Mouse (Mus musculus) retina, postnatal 7 days (tissue): ENCODE results near the gene Shisa8.

ENCODE experiments used
- DNase-seq: peaks from one replicate; pipeline ENCODE4 v3.0.0-alpha.2; 2012; ENCODE audit warnings: low read depth, low spot score

Gene Shisa8

GRCm38 (mm10) chr15:82175091-82175490, 37.5 kb downstream of the Shisa8 start:
- DNase-seq = no peak

GRCm38 (mm10) chr15:82172648-82173047, 40.0 kb downstream of the Shisa8 start:
- no peak for DNase-seq

GRCm38 (mm10) chr15:82170437-82171377, 41.9 kb downstream of the Shisa8 start:
- DNase-seq = no peak

GRCm38 (mm10) chr15:82169671-82170070, 42.9 kb downstream of the Shisa8 start:
- DNase-seq = no peak

GRCm38 (mm10) chr15:82167201-82168168, 45.1 kb downstream of the Shisa8 start:
- DNase-seq = no peak

- no peak for DNase-seq
Measured at GRCm38 (mm10) chr15:82166240-82167100, 46.1 kb downstream of the Shisa8 start.

- DNase-seq = peak; percentile 64
Measured at GRCm38 (mm10) chr15:82165332-82166239, 47.0 kb downstream of the Shisa8 start.

GRCm38 (mm10) chr15:82164496-82164895, 48.1 kb downstream of the Shisa8 start:
- no peak for DNase-seq

- no peak for DNase-seq
Measured at GRCm38 (mm10) chr15:82164061-82164399, 48.6 kb downstream of the Shisa8 start.

GRCm38 (mm10) chr15:82163356-82164060, 49.1 kb downstream of the Shisa8 start:
- no peak for DNase-seq

GRCm38 (mm10) chr15:82161965-82162600, 50.5 kb downstream of the Shisa8 start:
- no peak for DNase-seq

GRCm38 (mm10) chr15:82160731-82161640, 51.6 kb downstream of the Shisa8 start:
- no peak for DNase-seq

GRCm38 (mm10) chr15:82159471-82159870, 53.1 kb downstream of the Shisa8 start:
- no peak for DNase-seq

- DNase-seq = no peak
Measured at GRCm38 (mm10) chr15:82158243-82159035, 54.2 kb downstream of the Shisa8 start.

- DNase-seq = no peak
Measured at GRCm38 (mm10) chr15:82156902-82157301, 55.7 kb downstream of the Shisa8 start.

- no peak for DNase-seq
Measured at GRCm38 (mm10) chr15:82156298-82156697, 56.3 kb downstream of the Shisa8 start.
